Mouse (Mus musculus): ENCODE measurements around the gene Slc39a3. TPM values are rescaled to one million over a fixed set of nuclear protein-coding genes. Genes with fewer than 3 reads are reported as not detected.

The Slc39a3 gene
- total RNA-seq (2023): 16.8 TPM

DNA sequence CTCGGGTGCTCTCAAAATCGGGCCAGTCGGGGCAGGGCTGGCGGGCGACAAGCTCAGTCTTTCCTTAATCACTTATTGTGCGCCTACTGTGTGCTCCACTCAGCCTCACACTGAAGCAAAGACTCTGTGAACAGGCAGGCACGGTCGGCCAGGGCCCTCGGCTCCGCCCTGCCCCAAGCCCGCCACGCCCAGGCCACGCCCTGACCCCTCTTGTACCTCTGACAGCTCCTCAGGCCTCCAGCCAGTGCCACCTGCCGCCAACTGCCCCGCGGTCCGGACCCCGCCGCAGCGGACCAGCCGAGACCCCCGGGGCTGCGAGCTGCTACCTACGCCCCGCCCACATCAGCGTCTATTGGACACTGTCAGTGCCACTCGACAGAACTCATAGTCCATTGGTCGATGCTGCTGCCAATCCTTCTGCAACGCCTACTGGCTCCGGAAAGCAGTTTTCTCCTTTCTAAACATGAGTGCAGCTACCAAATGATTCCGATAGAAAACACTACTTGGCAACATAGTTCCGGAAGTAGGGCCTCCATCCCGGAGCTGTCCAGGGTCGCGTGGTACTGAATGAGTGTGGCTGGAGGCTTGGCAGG lies at the start of gene Slc39a3:
Gene Slc39a3 (minus strand): TSS at position 439 of the 593 bp plus-strand sequence.

GRCm38 (mm10) chr10:81069836-81070235 lies 32.6 kb upstream of the Slc39a3 start, which contains the start of gene Thop1:
Gene Thop1, plus strand, starts transcription at chr10:81070035.

GRCm38 (mm10) chr10:81059603-81060543 lies 22.6 kb upstream of the Slc39a3 start, which contains the start of gene Sgta:
Gene Sgta, minus strand, starts transcription at chr10:81060181.

GRCm38 (mm10) chr10:81025639-81026275 lies 11.5 kb downstream of the Slc39a3 start, which contains the start of gene Diras1:
Gene Diras1, minus strand, starts transcription at chr10:81025662.

GRCm38 (mm10) chr10:81014393-81015384 lies 22.5 kb downstream of the Slc39a3 start, which contains the start of gene Gng7:
Gene Gng7, minus strand, starts transcription at chr10:81014945.

Other genes starting within 250 kb of the Slc39a3 start
- 81.1 TPM for gene Sf3a2, start 239.2 kb downstream of the Slc39a3 start, total RNA-seq (2023)
- 141 TPM for gene Plekhj1, start 238.8 kb downstream of the Slc39a3 start, total RNA-seq (2023)
- gene Amh, start 232.2 kb downstream of the Slc39a3 start, total RNA-seq (2023): 1.4 TPM
- not detected for gene Jsrp1, start 223.9 kb downstream of the Slc39a3 start, total RNA-seq (2023)
- 517 TPM for gene Oaz1, start 210.8 kb downstream of the Slc39a3 start, total RNA-seq (2023)
- gene Lingo3, start 193.4 kb downstream of the Slc39a3 start, total RNA-seq (2023): not detected
- 31.3 TPM for gene Lsm7, start 182.2 kb downstream of the Slc39a3 start, total RNA-seq (2023)
- gene Sppl2b, start 182.2 kb downstream of the Slc39a3 start, total RNA-seq (2023): 25.5 TPM
- gene Tmprss9, start 165.6 kb downstream of the Slc39a3 start, total RNA-seq (2023): not detected
- gene Timm13, start 136.5 kb downstream of the Slc39a3 start, total RNA-seq (2023): 62.9 TPM
- gene Lmnb2, start 119.2 kb downstream of the Slc39a3 start, total RNA-seq (2023): 12.3 TPM
- 20.3 TPM for gene Gadd45b, start 107.4 kb downstream of the Slc39a3 start, total RNA-seq (2023)
- not detected for gene Gng7, start 22.5 kb downstream of the Slc39a3 start, total RNA-seq (2023)
- not detected for gene Diras1, start 11.8 kb downstream of the Slc39a3 start, total RNA-seq (2023)
- 52.5 TPM for gene Sgta, start 22.8 kb upstream of the Slc39a3 start, total RNA-seq (2023)
- gene Thop1, start 32.6 kb upstream of the Slc39a3 start, total RNA-seq (2023): 11.8 TPM
- gene Creb3l3, start 61.4 kb upstream of the Slc39a3 start, total RNA-seq (2023): not detected
- 113 TPM for gene Map2k2, start 68.5 kb upstream of the Slc39a3 start, total RNA-seq (2023)
- gene Zbtb7a, start 97.8 kb upstream of the Slc39a3 start, total RNA-seq (2023): 75.4 TPM
- gene Pias4, start 130.5 kb upstream of the Slc39a3 start, total RNA-seq (2023): 41.2 TPM
- 2,569 TPM for gene Eef2, start 139.2 kb upstream of the Slc39a3 start, total RNA-seq (2023)
- 63.4 TPM for gene Dapk3, start 145.6 kb upstream of the Slc39a3 start, total RNA-seq (2023)
- not detected for gene 4930442H23Rik, start 146.4 kb upstream of the Slc39a3 start, total RNA-seq (2023)
- gene Nmrk2, start 164.6 kb upstream of the Slc39a3 start, total RNA-seq (2023): 0.37 TPM
- gene Atcay, start 193.4 kb upstream of the Slc39a3 start, total RNA-seq (2023): 0.12 TPM
- gene Zfr2, start 195.7 kb upstream of the Slc39a3 start, total RNA-seq (2023): 6.8 TPM
- gene Matk, start 215.5 kb upstream of the Slc39a3 start, total RNA-seq (2023): 21.5 TPM
- 123 TPM for gene Mrpl54, start 229.5 kb upstream of the Slc39a3 start, total RNA-seq (2023)
- gene Apba3, start 229.5 kb upstream of the Slc39a3 start, total RNA-seq (2023): 27.2 TPM

All from CD8-positive naive resting alpha-beta T cell, adult 57 days (primary cell).